Mouse (Mus musculus): ENCODE results near the gene Tbpl1. TPM values are rescaled to one million over a fixed set of nuclear protein-coding genes. Genes with fewer than 3 reads are reported as not detected.

Tbpl1 gene
- total and polyA plus RNA-seq, 3 experiments = 36.6 to 41.8 TPM; not detected in 1

GRCm38 (mm10) chr10:22732181-22732580 is 443 bp upstream of the Tbpl1 start (continued):
- TF ChIP-seq MYB (IDR thresholded peaks at IDR 0.05; ENCODE audit: low read depth, low read length) (no peak), GATA1 (IDR thresholded peaks at IDR 0.05; ENCODE audit: low read depth, low read length) (no peak; the same call in 1 of the 2 replicates), ELF1 (IDR thresholded peaks at IDR 0.05; ENCODE audit: low read depth, low read length) (no peak), NRF1 (IDR thresholded peaks at IDR 0.05; ENCODE audit: insufficient read depth, low read depth, low read length, poor library complexity, severe bottlenecking) (no peak), USF1 (IDR thresholded peaks at IDR 0.05; ENCODE audit: low read depth, low read length) (no peak), SIN3A (IDR thresholded peaks at IDR 0.05; ENCODE audit: low read length) (peak; percentile 59), MYC (IDR thresholded peaks at IDR 0.05; ENCODE audit: low read depth, low read length) (no peak), USF2 (IDR thresholded peaks at IDR 0.05; ENCODE audit: borderline replicate concordance in 1 of 2, insufficient read depth in 1 of 2, low read depth in 1 of 2, low read length in 2 of 2) (no peak), ZC3H11A (IDR thresholded peaks at IDR 0.05; ENCODE audit: low read depth, low read length) (no peak), RAD21 (IDR thresholded peaks at IDR 0.05; ENCODE audit: low read depth, low read length) (no peak)

GRCm38 (mm10) chr10:22730992-22731271 is 806 bp downstream of the Tbpl1 start:
- Histone ChIP-seq H3K36me3 (ENCODE audit: control insufficient read depth in 1 of 2, insufficient read depth in 2 of 2, low read length in 2 of 2) (peaks cover 8 to 46% of the 10 kb centered on the region in 2 experiments), H3K4me3 (ENCODE audit: control insufficient read depth in 1 of 2, insufficient read depth in 1 of 2, low read depth in 2 of 2, low read length in 2 of 2) (peak overlapping the region; percentile 94 to 100), H3K9me3 (replicated peaks; ENCODE audit: insufficient read depth, low read length) (no peaks in the 10 kb centered on the region), H3K27me3 (ENCODE audit: control insufficient read depth in 1 of 2, insufficient read depth in 2 of 2, low read length in 2 of 2) (no peaks in the 10 kb centered on the region), H3K27ac (ENCODE audit: control insufficient read depth, low read depth, low read length) (peak overlapping the region; percentile 73), H3K79me2 (ENCODE audit: control insufficient read depth, insufficient read depth, low read length, poor library complexity) (peaks cover 50% of the 10 kb centered on the region), H3K9ac (ENCODE audit: control insufficient read depth, low read depth, low read length, poor library complexity, severe bottlenecking) (peak overlapping the region; percentile 99), H3K4me1 (ENCODE audit: control insufficient read depth in 1 of 2, insufficient read depth in 2 of 2, low read length in 2 of 2) (peaks cover 24 to 31% of the 10 kb centered on the region in 2 experiments)
- TF ChIP-seq CTCF (IDR thresholded peaks at IDR 0.05 in 2 of 3, conservative IDR thresholded peaks at IDR 0.05 in 1 of 3; ENCODE audit: control insufficient read depth in 1 of 3, insufficient read depth in 1 of 3, low read depth in 2 of 3, low read length in 3 of 3, poor library complexity in 1 of 3, severe bottlenecking in 1 of 3) (no peak), KAT2A (conservative IDR thresholded peaks at IDR 0.05; ENCODE audit: low read depth, low read length) (no peak), CHD1 (IDR thresholded peaks at IDR 0.05; ENCODE audit: low read depth, low read length) (no peak), POLR2A (IDR thresholded peaks at IDR 0.05; ENCODE audit: control insufficient read depth in 1 of 2, insufficient read depth in 1 of 2, low read depth in 1 of 2, low read length in 2 of 2, poor library complexity in 1 of 2) (no peak; a peak in 1 of 4 replicates), ELF1 (IDR thresholded peaks at IDR 0.05; ENCODE audit: low read depth, low read length) (no peak), MAZ (IDR thresholded peaks at IDR 0.05; ENCODE audit: low read depth, low read length) (no peak), MAX (IDR thresholded peaks at IDR 0.05; ENCODE audit: low read length) (no peak), ETS1 (IDR thresholded peaks at IDR 0.05; ENCODE audit: low read depth, low read length) (no peak), ZNF384 (IDR thresholded peaks at IDR 0.05; ENCODE audit: low read depth, low read length) (no peak)
- no peak for DNase-seq (ENCODE audit: low read depth, low spot score)

Data from MEL (cell line).